ENCODE assay signal across 8 mouse cellular contexts in genomic region chrX:95164140-95164539, GRCm38 (mm10). TPM values are rescaled to one million over a fixed set of nuclear protein-coding genes. Genes with fewer than 3 reads are reported as not detected.
DNase-seq lines count a peak whose midpoint lies in the region; ATAC-seq lines count a peak whose summit lies in the region.

No protein-coding gene starts in this region.

- 41% methylated on average over 6 of the region's 6 CpGs for WGBS in forebrain, embryonic 13.5 days
- WGBS in limb, embryonic 13.5 days = 64% methylated on average over 6 of the region's 6 CpGs

- no peak overlapping the region for H3K27ac ChIP-seq in forebrain, embryonic 13.5 days
- no peak overlapping the region for H3K27ac ChIP-seq in limb, embryonic 13.5 days

- peak; percentile 42 for ATAC-seq in frontal cortex, adult (ENCODE audit: low TSS enrichment)
- ATAC-seq in forebrain, embryonic 13.5 days = no peak
- ATAC-seq in limb, embryonic 13.5 days (ENCODE audit: low FRiP score, low read depth) = no peak

- H3K4me1 ChIP-seq in forebrain, embryonic 13.5 days = peaks cover 17% of the 10 kb centered on the region
- H3K4me1 ChIP-seq in limb, embryonic 13.5 days = peaks cover 3% of the 10 kb centered on the region; the same call in 1 of the 2 replicates

- H3K9me3 ChIP-seq in forebrain, embryonic 13.5 days (replicated peaks) = no peaks in the 10 kb centered on the region
- no peaks in the 10 kb centered on the region for H3K9me3 ChIP-seq in limb, embryonic 13.5 days

- no peak for DNase-seq in frontal cortex, postnatal 14 days (ENCODE audit: low spot score in 2 of 2)
- peak; percentile 45 for DNase-seq in A20 (ENCODE audit: low read depth, low spot score)
- DNase-seq in spleen, adult 18-20 months = no peak
- DNase-seq in natural killer cell, adult 2 months (ENCODE audit: low spot score in 2 of 2) = no peak
- DNase-seq in adrenal gland, adult 2 months = no peak

- no peaks in the 10 kb centered on the region for H3K36me3 ChIP-seq in forebrain, embryonic 13.5 days (ENCODE audit: poor library complexity, severe bottlenecking)
- no peaks in the 10 kb centered on the region for H3K36me3 ChIP-seq in limb, embryonic 13.5 days

- no peaks in the 10 kb centered on the region for H3K27me3 ChIP-seq in forebrain, embryonic 13.5 days
- peaks cover 13% of the 10 kb centered on the region; the same call in 1 of the 2 replicates for H3K27me3 ChIP-seq in limb, embryonic 13.5 days

- peak overlapping the region; percentile 46 for H3K4me3 ChIP-seq in forebrain, embryonic 13.5 days
- peak overlapping the region; percentile 8; the same call in 1 of the 2 replicates for H3K4me3 ChIP-seq in limb, embryonic 13.5 days

- no peak overlapping the region for H3K9ac ChIP-seq in forebrain, embryonic 13.5 days
- no peak overlapping the region for H3K9ac ChIP-seq in limb, embryonic 13.5 days

- peak overlapping the region; percentile 67 for H3K4me2 ChIP-seq in forebrain, embryonic 13.5 days
- peak overlapping the region; percentile 69 for H3K4me2 ChIP-seq in limb, embryonic 13.5 days (replicated peaks)

RNA-seq across cellular contexts. Expression of gene Arhgef9, which starts 32.5 kb away (rescaled TPM):
- 29.3 and 33.6 TPM in 2 replicates for polyA plus RNA-seq in forebrain, embryonic 13.5 days (2015; fragmentation: Nextera tagmentation; extraction: Ambion mirVana)
- polyA plus RNA-seq in limb, embryonic 13.5 days (2015; fragmentation: Nextera tagmentation; extraction: Ambion mirVana) = 26.9 and 27.8 TPM in 2 replicates
- total RNA-seq in adrenal gland, adult 2 months (2021) = 10 to 100 TPM; 11.8 to 12.1 TPM
- polyA plus RNA-seq in adrenal gland, adult 2 months (2012; rRNA removed) = 1.5 and 2.0 TPM in 2 replicates
